Mouse (Mus musculus): ENCODE results near the gene Hopx. TPM values are rescaled to one million over a fixed set of nuclear protein-coding genes. Genes with fewer than 3 reads are reported as not detected.

Gene Hopx
- 16.7 and 22.3 TPM in 2 replicates for polyA plus RNA-seq (2021; fragmentation: Nextera tagmentation)
- long read RNA-seq, experiment 1, result 0 reads
- long read RNA-seq, experiment 2, transcript Hopx-202 (3 exons, 1,113 nt), result major isoform, 12 of 14 reads
- long read RNA-seq, experiment 2, partial matches to known transcripts, result 0 of 14 reads
- long read RNA-seq, experiment 2, other reads (novel, unspliced or antisense), result 0 of 14 reads

GRCm38 (mm10) chr5:77114817-77115731 lies at the start of gene Hopx:
Gene Hopx (minus strand): TSS chr5:77115121.

Other genes with a start within 250 kb of the Hopx start
- 6.3 and 9.8 TPM in 2 replicates for gene Aasdh, start 209.6 kb downstream of the Hopx start, polyA plus RNA-seq (2021; fragmentation: Nextera tagmentation)
- 125 and 160 TPM in 2 replicates for gene Paics, start 163.8 kb downstream of the Hopx start, polyA plus RNA-seq (2021; fragmentation: Nextera tagmentation)
- gene Ppat, start 163.5 kb downstream of the Hopx start, polyA plus RNA-seq (2021; fragmentation: Nextera tagmentation), result 6.5 and 9.3 TPM in 2 replicates
- 20.3 and 30.9 TPM in 2 replicates for gene Srp72, start 140.4 kb downstream of the Hopx start, polyA plus RNA-seq (2021; fragmentation: Nextera tagmentation)
- gene Arl9, start 111.1 kb downstream of the Hopx start, polyA plus RNA-seq (2021; fragmentation: Nextera tagmentation), result not detected in 2 replicates
- 0.42 and 0.75 TPM in 2 replicates for gene Thegl, start 99.1 kb downstream of the Hopx start, polyA plus RNA-seq (2021; fragmentation: Nextera tagmentation)
- gene Spink2, start 96.3 kb upstream of the Hopx start, polyA plus RNA-seq (2021; fragmentation: Nextera tagmentation), result not detected in 2 replicates
- gene Rest, start 150.4 kb upstream of the Hopx start, polyA plus RNA-seq (2021; fragmentation: Nextera tagmentation), result 1.4 and 1.9 TPM in 2 replicates
- 14.0 and 19.6 TPM in 2 replicates for gene Noa1, start 195.0 kb upstream of the Hopx start, polyA plus RNA-seq (2021; fragmentation: Nextera tagmentation)
- gene Polr2b, start 195.0 kb upstream of the Hopx start, polyA plus RNA-seq (2021; fragmentation: Nextera tagmentation), result 20.8 and 26.5 TPM in 2 replicates